Mouse (Mus musculus): ENCODE measurements around the gene Tmco1.

Tmco1 gene

DNA sequence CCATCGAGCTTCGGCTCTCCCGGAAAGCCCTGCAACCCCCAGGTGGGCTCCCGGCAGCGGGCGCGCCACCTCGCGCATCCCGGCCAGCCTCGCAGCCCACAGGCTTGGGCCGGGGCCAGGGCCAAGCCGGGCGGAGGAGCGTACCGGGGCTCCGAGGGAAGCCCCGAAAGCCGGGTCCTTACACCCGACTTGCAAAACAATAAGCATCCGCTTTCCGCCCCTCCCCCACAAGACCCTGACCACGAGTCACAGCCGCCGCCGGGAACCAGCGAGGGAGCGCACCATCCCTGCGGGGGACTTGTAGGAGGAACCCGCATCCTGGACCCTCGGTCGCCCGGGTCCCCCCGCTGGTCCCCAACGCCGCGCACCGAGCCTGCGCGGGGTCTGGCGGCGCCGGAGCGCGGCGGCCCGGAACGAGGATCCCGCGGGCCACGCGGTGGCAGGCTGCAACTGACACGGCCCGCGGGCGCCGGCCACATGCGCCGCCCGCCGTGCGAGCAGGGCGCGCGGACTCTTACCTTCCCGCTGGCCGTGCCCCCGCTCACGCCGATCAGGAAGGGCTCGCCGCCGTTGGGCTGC lies 23.8 kb upstream of the Tmco1 start:
- DNase-seq, result peak; percentile 78

DNA sequence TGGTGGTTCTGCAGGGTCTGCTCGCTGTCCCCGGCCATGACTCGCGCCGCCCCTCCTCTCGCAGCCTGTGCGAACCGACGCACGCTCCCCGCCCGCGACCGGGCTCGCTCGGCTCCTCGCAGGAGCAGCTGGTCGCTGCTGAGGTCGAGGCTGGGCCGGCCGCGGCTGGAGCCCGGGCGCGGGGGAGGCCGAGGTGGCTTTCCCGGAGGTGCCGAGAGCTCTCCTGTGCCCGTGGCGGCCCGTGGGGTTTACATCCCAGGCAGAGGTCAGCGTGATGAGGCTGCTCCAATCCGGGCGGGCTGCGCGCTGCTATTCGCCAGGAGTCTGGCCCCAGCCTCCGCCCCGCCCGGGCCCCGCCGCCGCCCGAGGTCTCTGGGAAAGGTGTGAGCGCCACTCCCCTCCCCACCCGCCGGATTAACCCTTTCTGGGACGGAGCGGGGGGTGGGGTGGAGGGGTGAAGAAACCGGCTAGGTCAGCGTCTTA lies 23.3 kb upstream of the Tmco1 start:
- DNase-seq, result peak; percentile 94

DNA sequence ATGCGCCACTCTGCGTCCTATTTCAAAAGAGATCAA lies 23.0 kb upstream of the Tmco1 start, which contains the start of gene Uck2:
TSS of gene Uck2 (minus strand) at position 1 of the 36 bp plus-strand sequence.
- no peak for DNase-seq

DNA sequence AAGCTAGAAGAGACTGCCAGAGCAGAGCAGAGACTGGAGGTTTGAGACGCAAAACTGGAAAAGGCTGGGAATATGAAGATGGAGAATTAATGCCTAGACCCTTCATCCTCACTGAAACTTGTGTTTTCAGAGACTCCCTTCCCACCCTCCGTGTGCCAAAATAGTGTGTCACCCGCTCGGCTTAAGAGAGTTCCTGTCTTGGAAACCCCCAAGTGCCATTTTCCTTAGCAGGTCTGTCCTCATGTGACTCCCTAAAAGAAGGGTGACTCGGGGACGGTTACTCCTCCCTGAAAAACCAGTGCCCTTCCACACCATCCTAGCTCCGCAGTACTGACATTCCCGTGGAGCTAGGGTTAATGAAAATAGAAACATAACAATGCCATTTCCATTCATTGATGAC lies 22.8 kb upstream of the Tmco1 start:
- no peak for DNase-seq

DNA sequence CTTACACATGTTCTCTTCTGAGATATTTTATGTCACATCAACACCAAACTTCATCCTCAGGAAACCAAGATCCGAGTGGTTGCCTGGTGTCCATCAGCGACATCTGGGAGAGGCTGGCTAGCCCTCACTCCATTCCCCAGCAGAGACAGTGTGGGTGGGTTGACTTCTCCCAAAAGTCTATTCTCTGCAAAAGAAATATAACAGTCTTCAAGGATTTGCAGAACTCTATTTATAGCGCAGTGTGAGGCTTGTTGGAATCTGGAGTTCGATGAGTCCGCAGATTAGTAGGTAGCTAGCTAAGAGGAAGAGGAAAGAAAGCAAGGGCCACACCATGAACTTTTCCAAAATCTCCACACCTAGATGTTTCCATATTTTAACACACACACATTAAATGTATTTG lies 21.0 kb upstream of the Tmco1 start:
- no peak for DNase-seq

DNA sequence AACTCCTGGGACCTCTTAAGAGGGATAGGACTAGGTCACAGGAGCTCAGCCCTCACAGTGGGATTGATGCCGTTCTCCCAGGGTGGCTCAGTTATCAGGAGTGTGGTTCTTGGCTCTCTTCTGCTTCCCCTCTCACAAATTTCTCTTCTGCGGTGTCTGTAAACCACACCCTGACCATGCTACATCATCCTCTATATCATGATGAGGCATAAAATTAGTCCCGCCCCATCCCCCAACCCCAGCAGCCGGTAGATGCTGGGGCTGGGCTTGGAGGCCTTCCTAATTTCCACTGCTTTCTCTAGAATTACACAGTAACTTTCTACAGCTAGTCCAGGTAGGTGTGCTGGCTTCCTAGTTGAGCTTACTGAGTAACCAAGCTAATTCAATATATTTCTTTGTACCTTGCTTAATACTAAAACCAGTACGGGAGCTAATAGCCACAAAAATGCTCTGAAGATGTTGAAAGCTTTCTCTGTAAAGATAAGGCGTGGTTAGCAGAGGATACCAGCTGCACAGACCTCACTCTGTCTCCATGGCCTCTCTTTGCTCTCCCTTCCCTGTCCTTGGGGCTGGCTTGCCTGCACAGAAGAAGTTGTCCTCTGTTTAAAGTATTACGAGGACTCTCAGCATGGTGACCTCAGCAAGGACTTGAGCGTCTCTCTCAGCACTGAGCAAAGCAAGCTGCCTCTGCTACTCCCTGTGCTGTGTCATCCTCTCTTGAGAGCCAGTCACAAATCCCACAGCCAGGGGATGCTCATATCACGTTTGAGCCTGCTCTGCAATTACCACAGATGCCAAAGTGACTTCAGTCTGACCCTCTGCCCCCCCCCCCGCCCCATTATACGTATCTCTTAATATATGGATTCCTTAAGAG lies 19.3 kb upstream of the Tmco1 start:
- DNase-seq, result no peak

DNA sequence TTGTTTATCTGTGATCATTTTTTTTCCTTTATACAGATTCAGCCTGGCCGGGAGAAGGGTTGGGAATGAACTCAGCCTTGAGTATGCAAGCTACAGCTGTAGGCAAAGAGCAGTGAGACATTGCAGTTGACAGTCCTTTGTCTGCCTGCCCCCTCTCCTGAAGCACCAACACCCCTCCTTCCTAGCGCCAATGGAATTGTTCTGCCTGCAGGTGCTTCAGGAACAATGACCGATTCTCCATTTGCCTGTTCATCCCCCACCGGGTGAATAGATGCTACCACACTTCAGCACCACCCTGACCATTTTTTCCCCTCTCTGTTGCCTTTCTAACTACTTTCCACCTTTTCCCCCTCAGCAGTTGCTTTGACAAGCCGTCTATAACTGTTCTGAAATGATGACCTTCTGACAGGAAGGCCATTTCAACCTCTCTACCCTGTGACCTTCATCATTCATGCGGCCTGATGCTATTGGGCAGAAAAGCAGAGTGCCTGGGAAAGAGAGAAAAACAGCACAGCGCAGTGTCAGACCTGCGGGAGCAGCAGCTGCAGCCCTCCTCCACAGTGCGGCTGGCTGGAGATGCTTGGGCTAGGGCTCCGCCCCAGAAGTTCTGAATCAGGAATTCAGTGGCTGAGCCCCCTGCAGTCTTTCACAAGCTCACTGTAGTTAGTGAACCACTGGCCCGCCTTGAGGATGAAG lies 18.5 kb upstream of the Tmco1 start:
- no peak for DNase-seq

DNA sequence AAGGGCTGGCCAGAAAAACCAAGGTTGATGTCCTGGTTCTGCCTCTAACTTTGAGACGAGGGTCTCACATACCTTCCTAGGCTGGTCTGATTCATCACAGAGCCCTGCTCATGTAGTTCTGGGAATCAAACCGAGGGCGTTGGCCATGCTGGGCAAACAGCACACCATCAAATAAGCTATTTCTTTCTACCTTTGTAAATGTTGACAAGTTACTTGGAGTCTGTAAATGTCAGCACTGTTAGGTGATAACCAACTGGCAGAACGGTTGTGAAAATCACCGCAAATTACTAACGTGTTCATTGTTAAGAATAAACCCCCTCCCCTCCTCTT lies 17.9 kb upstream of the Tmco1 start:
- no peak for DNase-seq

DNA sequence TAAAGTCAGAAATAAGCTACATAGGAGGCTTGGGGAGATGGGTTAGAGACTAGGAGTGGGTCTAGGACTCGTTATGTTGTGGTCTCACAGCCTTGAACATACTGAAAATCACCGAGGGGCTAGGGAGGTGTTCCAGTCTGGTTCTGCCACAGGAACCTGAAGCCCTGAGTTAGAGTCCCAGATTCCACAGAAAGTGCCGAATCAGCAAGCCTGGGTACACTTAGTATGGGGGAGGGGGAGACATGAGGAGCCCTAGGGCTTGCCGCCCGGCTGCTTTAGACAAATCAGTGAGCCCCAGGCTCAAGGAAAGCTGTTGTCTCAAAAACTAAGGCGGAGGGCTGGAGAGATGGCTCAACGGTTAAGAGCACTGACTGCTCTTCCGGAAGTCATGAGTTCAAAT lies 16.6 kb upstream of the Tmco1 start:
- DNase-seq, result no peak

DNA sequence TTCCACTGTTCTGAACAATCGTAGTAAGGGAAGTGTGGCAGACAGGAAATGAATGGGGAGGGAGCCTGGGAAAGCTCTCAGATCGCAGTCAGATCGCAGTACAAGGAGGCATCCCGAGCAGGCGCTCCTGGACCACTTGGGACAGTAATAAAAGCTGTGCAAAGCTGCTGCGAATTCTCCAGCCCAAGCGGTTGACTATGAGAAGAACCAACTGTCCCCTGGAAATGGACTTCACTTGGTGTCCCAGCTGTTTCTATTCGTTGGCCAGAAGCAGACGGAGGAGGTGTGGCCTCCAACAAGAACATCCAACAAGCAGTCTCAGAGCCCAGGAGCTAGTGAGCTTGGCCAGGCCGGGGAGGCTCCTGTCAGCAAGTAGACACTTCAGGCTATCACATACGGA lies 15.7 kb upstream of the Tmco1 start:
- DNase-seq, result no peak

DNA sequence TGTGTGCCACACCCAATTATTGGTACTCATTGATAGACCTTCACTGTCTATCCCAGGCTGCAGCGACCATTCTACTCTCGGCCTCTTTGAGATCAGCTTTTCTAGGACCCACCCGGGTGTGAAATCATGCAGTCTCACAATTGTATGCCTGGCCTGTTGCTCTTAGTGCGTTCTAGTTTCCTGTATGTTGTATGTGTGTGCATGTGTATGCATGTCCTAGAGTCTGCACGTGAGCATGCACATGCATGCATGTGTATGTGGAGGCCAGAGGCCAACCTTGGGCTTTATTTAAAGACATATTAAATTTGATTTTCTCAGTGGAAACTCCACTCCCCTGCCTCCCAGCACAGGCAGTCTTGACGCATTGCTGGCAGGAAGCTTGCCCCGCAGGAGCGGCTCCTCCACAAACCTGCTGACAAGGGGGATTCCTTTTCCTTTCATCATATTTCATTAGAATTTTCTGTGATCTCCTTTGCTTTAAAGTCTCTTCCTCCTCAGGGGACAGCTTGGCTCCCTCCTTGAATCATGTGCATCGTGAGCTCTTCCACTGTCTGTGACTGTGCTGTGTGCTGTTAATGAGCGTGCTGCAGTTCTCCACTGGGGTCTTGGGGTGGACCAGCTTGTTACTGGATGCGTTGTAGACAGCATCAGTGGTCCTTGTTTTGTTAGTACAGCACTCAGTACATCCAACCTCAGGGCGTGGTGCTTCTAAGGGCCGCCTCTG lies 12.3 kb upstream of the Tmco1 start:
- no peak for DNase-seq

DNA sequence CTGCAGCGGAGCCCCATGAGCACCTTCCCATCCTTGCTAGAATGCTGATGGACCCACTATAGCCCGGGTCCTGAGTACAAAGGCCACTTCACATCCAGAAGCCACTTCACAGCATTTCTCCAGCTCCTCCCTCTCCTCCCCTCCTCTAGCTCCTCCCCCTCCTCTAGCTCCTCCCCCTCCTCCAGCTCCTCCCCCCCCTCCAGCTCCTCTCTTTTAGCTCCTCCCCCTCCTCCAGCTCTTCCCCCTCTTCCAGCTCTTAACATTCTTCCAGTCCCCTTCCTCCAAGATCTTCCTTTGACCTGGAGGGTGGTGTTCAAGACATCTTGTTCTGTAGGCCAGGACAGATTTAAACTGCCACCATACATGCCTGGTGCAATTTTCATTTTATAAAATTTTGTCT lies 8.1 kb upstream of the Tmco1 start:
- DNase-seq, result no peak

DNA sequence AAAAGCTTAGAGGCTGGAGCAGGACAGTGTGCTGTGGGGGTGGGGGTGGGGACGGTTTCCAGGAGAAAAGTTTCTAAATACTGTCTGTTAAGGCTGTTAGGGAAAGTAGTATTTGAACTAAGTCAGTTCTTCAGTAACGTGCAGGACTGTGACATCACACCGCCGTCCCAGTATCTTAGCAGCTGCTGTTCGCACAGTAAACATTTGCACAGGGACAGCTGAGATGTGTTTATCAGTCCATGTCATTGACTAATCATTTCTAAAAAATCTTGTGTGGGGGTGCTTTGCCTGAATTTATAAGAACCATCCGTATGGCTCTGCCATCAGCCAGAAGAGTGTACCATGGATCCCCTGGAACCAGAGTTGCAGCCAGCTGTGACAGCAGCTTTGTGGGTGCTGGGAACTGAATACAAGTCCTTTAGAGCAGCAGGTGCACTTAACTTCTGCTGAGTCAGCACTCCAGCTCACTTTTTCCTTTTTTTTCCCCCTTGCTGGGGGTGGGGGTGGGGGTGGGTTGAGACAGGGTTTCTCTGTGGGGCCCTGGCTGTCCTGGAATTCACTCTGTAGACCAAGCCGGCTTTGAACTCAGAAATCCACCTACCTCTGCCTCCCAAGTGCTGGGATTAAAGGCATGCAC lies 2.6 kb upstream of the Tmco1 start:
- no peak for DNase-seq

DNA sequence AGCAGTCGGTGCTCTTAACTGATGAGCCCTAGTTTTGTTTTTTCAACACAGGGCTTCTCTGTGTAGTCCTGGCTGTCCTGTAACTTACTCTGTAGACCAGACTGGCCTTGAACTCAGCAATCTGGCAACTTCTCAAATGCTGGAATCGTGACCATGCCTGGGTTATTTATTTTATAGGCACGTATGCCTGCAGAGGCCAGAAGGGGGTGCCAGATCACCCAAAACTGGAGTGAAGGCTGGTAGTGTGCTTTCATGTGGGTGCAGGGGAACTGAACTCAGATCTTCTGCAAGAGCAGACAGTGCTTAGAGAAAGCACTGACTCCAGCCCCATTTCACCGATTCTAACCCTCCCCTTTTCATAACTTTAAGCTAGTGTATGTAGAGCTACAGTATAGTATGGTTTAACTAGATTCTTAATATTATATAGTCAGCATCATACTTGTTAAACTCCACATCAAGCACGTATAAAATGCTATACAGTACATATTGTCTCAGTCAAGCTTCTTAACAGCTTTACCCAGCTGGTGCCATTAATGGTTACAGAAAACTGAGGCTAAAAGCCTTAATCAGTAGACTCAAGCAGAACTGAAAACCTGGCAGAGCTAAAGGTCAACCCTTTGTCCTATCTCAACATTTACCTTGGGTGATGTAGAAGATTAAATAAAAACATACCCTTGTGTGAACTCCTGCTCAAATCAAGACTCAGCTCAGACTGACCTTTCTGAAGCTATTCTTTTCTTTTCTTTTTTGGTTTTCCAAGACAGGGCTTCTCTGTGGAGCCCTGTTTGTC lies 1.5 kb upstream of the Tmco1 start:
- peak; percentile 62 for DNase-seq

DNA sequence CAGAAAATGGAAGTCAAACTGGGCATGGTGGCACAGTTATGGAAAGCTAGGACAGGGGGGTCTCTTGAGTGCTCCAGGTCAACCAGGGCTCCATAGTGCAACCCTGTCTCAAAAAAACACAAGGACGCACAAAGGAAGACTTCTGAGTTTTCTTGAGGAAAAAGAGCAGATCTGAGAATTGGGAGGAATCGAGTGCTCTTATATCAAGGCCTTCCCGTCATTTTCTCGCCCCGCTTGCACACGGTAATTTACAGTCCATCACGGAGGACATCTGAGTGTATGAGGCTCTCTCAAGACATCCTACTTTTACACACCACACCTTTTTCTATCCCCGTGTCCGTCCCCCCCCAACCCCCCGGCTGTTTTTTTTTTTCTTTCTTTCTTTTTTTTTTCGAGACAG lies 504 bp upstream of the Tmco1 start:
- DNase-seq, result peak; percentile 49

DNA sequence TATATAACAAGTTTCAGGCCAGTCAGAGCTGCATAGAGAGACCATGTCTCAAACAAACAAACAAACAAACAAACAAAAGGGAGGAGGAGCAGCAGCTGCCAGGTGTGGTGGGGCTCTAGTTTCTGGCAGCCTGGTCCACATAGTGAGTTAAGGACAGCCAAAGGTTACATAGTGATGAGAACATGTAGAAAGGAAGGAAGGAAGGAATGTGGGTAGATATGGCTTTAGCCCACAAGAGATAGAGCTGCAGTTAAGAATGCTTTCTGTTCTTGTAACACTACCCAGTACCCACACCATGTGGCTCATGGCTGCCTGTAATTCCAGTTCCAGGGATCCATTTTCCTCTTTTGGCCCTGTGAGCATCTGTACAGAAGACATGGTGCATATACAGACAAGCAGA lies 4.2 kb downstream of the Tmco1 start:
- no peak for DNase-seq

DNA sequence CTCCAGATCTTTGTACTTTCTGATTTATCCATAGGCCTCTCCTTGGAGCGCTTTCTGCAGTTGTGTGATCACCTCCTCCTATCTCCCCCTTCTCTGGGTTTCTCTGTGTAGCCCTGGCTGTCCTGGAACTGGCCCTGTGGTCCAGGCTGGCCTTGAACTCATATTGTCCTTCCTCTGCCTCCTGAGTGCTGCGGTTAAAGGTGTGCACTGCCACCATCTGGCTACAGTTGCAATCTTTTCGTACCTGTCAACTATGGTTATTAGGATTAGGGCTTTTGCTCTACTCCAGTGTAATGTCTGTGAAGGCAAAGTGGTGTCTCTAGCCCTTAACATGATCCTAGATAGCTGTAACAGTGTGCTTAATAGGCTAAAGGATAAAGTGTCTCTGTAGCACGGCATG lies 5.0 kb downstream of the Tmco1 start:
- no peak for DNase-seq

DNA sequence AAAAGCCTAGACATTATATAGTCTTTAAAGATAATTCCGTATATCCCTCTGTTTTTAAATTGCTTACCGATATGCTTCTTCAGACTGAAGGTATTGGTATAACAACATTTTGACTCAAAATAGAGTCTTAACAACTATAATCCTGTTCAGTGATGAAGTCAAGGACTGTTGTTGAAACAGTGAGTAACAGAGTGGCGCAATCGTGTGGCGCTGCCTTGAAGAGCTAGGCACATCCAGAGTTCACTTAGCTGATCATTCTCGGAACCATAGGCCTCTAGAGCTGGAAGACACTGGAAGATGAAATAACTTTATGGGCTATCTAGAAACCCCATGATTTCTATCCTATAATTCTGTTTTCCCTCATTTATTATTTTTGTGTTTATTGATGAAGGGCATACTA lies 13.5 kb downstream of the Tmco1 start:
- no peak for DNase-seq

DNA sequence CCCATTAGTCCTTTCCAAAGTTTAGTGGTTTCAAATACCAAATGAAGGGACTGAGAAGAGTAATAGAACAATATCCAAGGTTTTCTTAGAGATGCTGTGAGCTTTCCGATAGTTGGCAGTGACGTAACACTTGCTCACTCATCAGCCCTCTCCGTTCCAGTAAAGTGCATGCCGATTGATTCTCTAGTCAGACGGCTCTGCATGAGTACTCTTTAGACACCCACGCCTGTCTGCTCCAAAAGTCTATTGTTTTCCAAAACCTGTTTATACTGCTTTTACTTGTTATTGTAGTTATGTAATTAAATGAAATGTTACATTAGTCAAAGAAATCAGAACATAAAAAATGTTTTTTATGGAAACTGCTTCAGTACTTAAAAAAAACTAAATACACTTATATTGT lies 20.6 kb downstream of the Tmco1 start:
- DNase-seq, result no peak

DNA sequence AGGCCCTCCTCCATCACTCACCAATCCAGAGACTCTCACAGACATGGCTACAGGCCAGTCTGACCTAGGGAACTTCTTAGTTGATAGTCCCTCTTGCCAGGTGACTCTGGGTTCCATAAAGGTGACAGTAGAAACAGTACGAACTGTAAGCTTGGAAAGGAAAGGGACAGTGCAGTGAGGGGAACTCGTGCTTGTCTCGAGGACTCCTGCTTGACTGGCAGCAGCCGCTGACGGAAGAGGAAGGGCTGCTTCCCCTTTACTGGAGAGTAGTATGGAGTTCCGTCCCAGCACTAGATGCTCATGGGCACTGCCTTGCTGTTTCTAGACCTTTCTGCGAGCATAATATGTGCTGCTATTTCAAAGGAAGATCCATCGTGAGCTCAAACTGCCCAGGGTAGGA lies 22.9 kb downstream of the Tmco1 start:
- no peak for DNase-seq

DNA sequence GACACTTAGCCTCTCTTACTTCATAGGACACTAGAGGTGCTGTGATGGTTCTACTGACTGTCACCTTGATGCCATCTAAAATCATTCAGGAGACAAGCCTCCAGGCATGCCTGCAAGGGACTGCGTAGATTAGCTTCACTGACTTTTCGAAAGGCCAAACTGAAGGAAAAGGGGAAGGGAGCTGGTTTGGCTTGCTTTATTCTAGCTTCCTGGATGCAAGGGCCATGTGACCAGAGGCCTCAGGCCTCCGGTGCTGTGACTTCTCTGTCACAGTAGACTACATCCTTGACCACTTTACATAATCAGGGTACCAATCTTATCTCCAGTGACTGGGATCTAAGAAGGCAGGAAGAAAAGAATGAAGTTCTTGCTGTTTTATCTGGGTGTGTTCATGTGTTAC lies 28.2 kb downstream of the Tmco1 start:
- no peak for DNase-seq

DNA sequence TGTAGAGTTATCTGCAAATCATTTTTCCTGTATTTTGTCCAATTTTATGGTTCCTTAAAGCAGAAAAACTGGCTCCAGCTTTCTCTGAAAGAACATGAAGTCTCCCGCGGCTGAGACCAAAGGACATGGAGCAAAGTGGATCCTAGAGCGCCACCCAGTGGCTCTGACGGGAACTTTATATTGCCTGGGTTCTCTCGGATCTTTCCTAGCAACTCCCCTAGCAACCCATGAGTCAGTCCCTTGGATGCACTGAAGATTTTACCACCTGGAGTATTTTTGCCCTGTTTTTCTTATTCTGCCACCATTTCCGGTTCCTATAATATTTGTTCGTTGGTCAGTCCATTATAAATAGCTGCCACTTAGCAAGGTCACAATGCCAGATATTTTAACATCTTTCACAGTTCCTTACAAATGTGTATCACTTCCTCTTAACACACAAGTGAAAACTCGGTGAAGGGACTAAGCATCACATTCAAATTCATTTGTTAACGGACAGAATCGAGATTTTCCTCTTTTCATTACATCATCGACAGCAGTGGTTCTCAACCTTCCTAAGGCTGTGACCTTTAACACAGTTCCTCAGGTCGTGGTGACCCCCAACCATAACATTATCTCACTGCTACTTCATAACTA lies 29.4 kb downstream of the Tmco1 start:
- peak; percentile 91 for DNase-seq

Measured in cerebellum, adult 9-10 months (tissue).